Mouse (Mus musculus) ES-E14 (cell line): ENCODE results near the gene Necab2. TPM values are rescaled to one million over a fixed set of nuclear protein-coding genes. Genes with fewer than 3 reads are reported as not detected.

ENCODE experiments used
- DNase-seq: peaks from one replicate; pipeline ENCODE4 v3.0.0-alpha.2; 2013; ENCODE audit warnings: low read depth, low spot score
- H3K27ac ChIP-seq: 2 replicates; pipeline ENCODE4 v1.5.1; 2012; ENCODE audit warnings: low read depth, mild to moderate bottlenecking, low read length, moderate library complexity, mixed read lengths; ENCODE audit not compliant: poor library complexity, insufficient read depth, severe bottlenecking
- H3K36me3 ChIP-seq: 2 replicates; pipeline ENCODE4 v1.6.1; 2012; ENCODE audit warnings: mild to moderate bottlenecking, low read length, moderate library complexity, mixed read lengths; ENCODE audit not compliant: control insufficient read depth, poor library complexity, insufficient read depth, severe bottlenecking
- H3K4me1 ChIP-seq, 2 experiments: fragments of 150-350 bp in 1 of 2; sonication (generic) in 1 of 2; 2 replicates each; pipeline ENCODE4 v1.6.1; 2012; ENCODE audit warnings: low read length in 2 of 2, mild to moderate bottlenecking in 1 of 2, mixed read lengths in 1 of 2; ENCODE audit not compliant: control insufficient read depth in 2 of 2, insufficient read depth in 2 of 2, poor library complexity in 1 of 2
- H3K4me3 ChIP-seq, 2 experiments: fragments of 150-350 bp in 1 of 2; sonication (generic) in 1 of 2; 2 replicates each; pipeline ENCODE4 v1.5.1; 2012; ENCODE audit warnings: low read length in 2 of 2, low read depth in 1 of 2, mild to moderate bottlenecking in 1 of 2, mixed read lengths in 1 of 2; ENCODE audit not compliant: insufficient read depth in 1 of 2, poor library complexity in 1 of 2, severe bottlenecking in 1 of 2
- H3K9ac ChIP-seq: 2 replicates; pipeline ENCODE4 v1.6.1; 2012; ENCODE audit warnings: low read depth, mild to moderate bottlenecking, low read length, mixed read lengths; ENCODE audit not compliant: poor library complexity, insufficient read depth, severe bottlenecking
- H3K9me3 ChIP-seq: fragments of 150-350 bp; sonication (generic); 2 replicates; pipeline ENCODE4 v1.6.1; 2012; ENCODE audit warnings: low read depth, mild to moderate bottlenecking, low read length; ENCODE audit not compliant: control insufficient read depth, insufficient read depth
- CHD2 ChIP-seq: IDR thresholded peaks from 2 replicates; pipeline ENCODE4 v1.6.1; 2014; ENCODE audit warnings: mild to moderate bottlenecking, low read depth, low read length, inconsistent platforms
- HCFC1 ChIP-seq: IDR thresholded peaks from 2 replicates; pipeline ENCODE4 v1.6.1; 2012; ENCODE audit warnings: low read length, inconsistent platforms, borderline replicate concordance; ENCODE audit not compliant: insufficient read depth
- MAFK ChIP-seq: IDR thresholded peaks from 2 replicates; pipeline ENCODE4 v1.6.1; 2014; ENCODE audit warnings: mild to moderate bottlenecking, low read depth, low read length, inconsistent platforms; ENCODE audit not compliant: insufficient read depth
- ZC3H11A ChIP-seq: IDR thresholded peaks from 2 replicates; pipeline ENCODE4 v1.6.1; 2012; ENCODE audit warnings: low read depth, mild to moderate bottlenecking, inconsistent platforms, low read length, borderline replicate concordance
- ZNF384 ChIP-seq: IDR thresholded peaks from 2 replicates; pipeline ENCODE4 v1.6.1; 2012; ENCODE audit warnings: low read depth, low read length, inconsistent platforms
- in situ Hi-C, 2 experiments: fragments of 600-800 bp; cut with MboI; formaldehyde crosslinking; loops; one replicate each; pipeline ENCODE4 v1.15.1; 2025; ENCODE audit warnings: low sequenced_read_pairs in 2 of 2, inconsistent platforms in 1 of 2; ENCODE audit not compliant: unreplicated experiment in 2 of 2
- total RNA-seq: library from RNA; depleted of rRNA; stranded (reverse); fragments of 300-350 nt; gene quantifications from 2 replicates; pipeline ENCODE4 v1.2.3, GENCODE M21; 2012

Necab2 gene
- total RNA-seq, 1 experiment, result 8.5 TPM

- Histone ChIP-seq H3K9me3 (no peaks in the 10 kb centered on the region), H3K36me3 (no peaks in the 10 kb centered on the region), H3K9ac (no peak overlapping the region), H3K4me3 (peak overlapping the region in 1 of 2 experiments; percentile 0; a peak in 1 of 4 replicates), H3K4me1 (peaks cover 3 to 13% of the 10 kb centered on the region in 2 experiments; a peak in 1 of 4 replicates), H3K27ac (no peak overlapping the region)
- peak; percentile 82 for DNase-seq
- in situ Hi-C loops, result no loop called here
- TF ChIP-seq ZNF384, result no peak
- no peak for TF ChIP-seq ZC3H11A
- TF ChIP-seq MAFK, result no peak
- TF ChIP-seq HCFC1, result no peak
- TF ChIP-seq CHD2, result no peak
Observed at GRCm38 (mm10) chr8:119466105-119466504, 19.6 kb downstream of the Necab2 start.

GRCm38 (mm10) chr8:119466794-119467193, 20.3 kb downstream of the Necab2 start:
- TF ChIP-seq HCFC1 (no peak), ZC3H11A (no peak), MAFK (no peak), CHD2 (no peak), ZNF384 (no peak)
- H3K36me3 ChIP-seq, result no peaks in the 10 kb centered on the region
- in situ Hi-C loops, result no loop called here

GRCm38 (mm10) chr8:119468091-119468490, 21.6 kb downstream of the Necab2 start:
- no peak for DNase-seq
- H3K4me3 ChIP-seq, result no peak overlapping the region
- TF ChIP-seq HCFC1 (no peak), MAFK (no peak), ZC3H11A (no peak), CHD2 (no peak), ZNF384 (no peak)
- H3K36me3 ChIP-seq, result no peaks in the 10 kb centered on the region
- H3K9ac ChIP-seq, result no peak overlapping the region
- H3K9me3 ChIP-seq, result no peaks in the 10 kb centered on the region
- H3K27ac ChIP-seq, result no peak overlapping the region
- peaks cover 3 to 17% of the 10 kb centered on the region in 2 experiments; a peak in 1 of 4 replicates for H3K4me1 ChIP-seq
- in situ Hi-C loops, result no loop called here

More at GRCm38 (mm10) chr8:119466794-119467193, 20.3 kb downstream of the Necab2 start:
- no peaks in the 10 kb centered on the region for H3K9me3 ChIP-seq
- no peak overlapping the region for H3K9ac ChIP-seq
- H3K4me1 ChIP-seq, result peaks cover 3 to 15% of the 10 kb centered on the region in 2 experiments; a peak in 1 of 4 replicates
- no peak for DNase-seq
- H3K27ac ChIP-seq, result no peak overlapping the region
- no peak overlapping the region for H3K4me3 ChIP-seq

- in situ Hi-C loops, result no loop called here
- TF ChIP-seq ZNF384 (no peak), ZC3H11A (no peak), MAFK (no peak), CHD2 (no peak), HCFC1 (no peak)
- no peak overlapping the region for H3K27ac ChIP-seq
- peaks cover 2 to 12% of the 10 kb centered on the region in 2 experiments; a peak in 2 of 4 replicates for H3K4me1 ChIP-seq
- peak; percentile 56 for DNase-seq
- no peak overlapping the region for H3K4me3 ChIP-seq
- H3K36me3 ChIP-seq, result no peaks in the 10 kb centered on the region
- H3K9ac ChIP-seq, result no peak overlapping the region
- H3K9me3 ChIP-seq, result no peaks in the 10 kb centered on the region
Observed at GRCm38 (mm10) chr8:119478684-119479083, 32.2 kb downstream of the Necab2 start.
